Mouse (Mus musculus): ENCODE data around the gene Pou5f2. TPM values are rescaled to one million over a fixed set of nuclear protein-coding genes. Genes with fewer than 3 reads are reported as not detected.

Gene Pou5f2
- 1.0 and 1.7 TPM in 2 replicates for polyA plus RNA-seq (2015; fragmentation: Nextera tagmentation; extraction: Ambion mirVana)

- 54% methylated on average over 15 of the region's 15 CpGs for WGBS
- no peaks in the 10 kb centered on the region for H3K4me1 ChIP-seq (ENCODE audit: control insufficient read depth, insufficient read depth, low read length)
- no peak within 1 kb of the TSS for H3K4me3 ChIP-seq (replicated peaks; ENCODE audit: low read length)
- H3K36me3 ChIP-seq (ENCODE audit: control insufficient read depth, insufficient read depth, low read length): no peaks in the 10 kb centered on the region
- H3K4me2 ChIP-seq (ENCODE audit: low read depth, low read length): no peak within 1 kb of the TSS
- H3K9me3 ChIP-seq (replicated peaks; ENCODE audit: control insufficient read depth, low read length): no peaks in the 10 kb centered on the region
- no peak within 1 kb of the TSS for H3K9ac ChIP-seq (ENCODE audit: low read length)
- H3K27me3 ChIP-seq (ENCODE audit: control insufficient read depth, insufficient read depth, low read length): no peaks in the 10 kb centered on the region
- ATAC-seq (ENCODE audit: insufficient read depth, low FRiP score): no peak
- H3K27ac ChIP-seq (ENCODE audit: low read length): no peak within 1 kb of the TSS
Observed at GRCm38 (mm10) chr13:78024683-78025294, at the start of gene Pou5f2. TSS of gene Pou5f2 (plus strand) at chr13:78024902.

GRCm38 (mm10) chr13:77976248-77976647, 48.5 kb upstream of the Pou5f2 start:
- Histone ChIP-seq H3K27me3 (ENCODE audit: control insufficient read depth, insufficient read depth, low read length) (no peaks in the 10 kb centered on the region), H3K9me3 (replicated peaks; ENCODE audit: control insufficient read depth, low read length) (no peaks in the 10 kb centered on the region), H3K4me2 (ENCODE audit: low read depth, low read length) (no peak overlapping the region), H3K27ac (ENCODE audit: low read length) (no peak overlapping the region), H3K4me3 (replicated peaks; ENCODE audit: low read length) (no peak overlapping the region), H3K4me1 (ENCODE audit: control insufficient read depth, insufficient read depth, low read length) (no peaks in the 10 kb centered on the region), H3K9ac (ENCODE audit: low read length) (no peak overlapping the region), H3K36me3 (ENCODE audit: control insufficient read depth, insufficient read depth, low read length) (no peaks in the 10 kb centered on the region)
- ATAC-seq (ENCODE audit: insufficient read depth, low FRiP score): no peak
- 48% methylated on average over 3 of the region's 3 CpGs for WGBS

GRCm38 (mm10) chr13:77977121-77977520, 47.6 kb upstream of the Pou5f2 start:
- Histone ChIP-seq H3K36me3 (ENCODE audit: control insufficient read depth, insufficient read depth, low read length) (no peaks in the 10 kb centered on the region), H3K27me3 (ENCODE audit: control insufficient read depth, insufficient read depth, low read length) (no peaks in the 10 kb centered on the region), H3K9me3 (replicated peaks; ENCODE audit: control insufficient read depth, low read length) (no peaks in the 10 kb centered on the region), H3K4me2 (ENCODE audit: low read depth, low read length) (no peak overlapping the region), H3K4me3 (replicated peaks; ENCODE audit: low read length) (no peak overlapping the region), H3K9ac (ENCODE audit: low read length) (no peak overlapping the region), H3K27ac (ENCODE audit: low read length) (no peak overlapping the region), H3K4me1 (ENCODE audit: control insufficient read depth, insufficient read depth, low read length) (no peaks in the 10 kb centered on the region)
- no peak for ATAC-seq (ENCODE audit: insufficient read depth, low FRiP score)
- 80% methylated on average over 1 of the region's 1 CpGs for whole genome bisulfite sequencing

- Histone ChIP-seq H3K9me3 (replicated peaks; ENCODE audit: control insufficient read depth, low read length) (no peaks in the 10 kb centered on the region), H3K27ac (ENCODE audit: low read length) (no peak overlapping the region), H3K4me2 (ENCODE audit: low read depth, low read length) (no peak overlapping the region), H3K36me3 (ENCODE audit: control insufficient read depth, insufficient read depth, low read length) (no peaks in the 10 kb centered on the region), H3K27me3 (ENCODE audit: control insufficient read depth, insufficient read depth, low read length) (no peaks in the 10 kb centered on the region), H3K4me1 (ENCODE audit: control insufficient read depth, insufficient read depth, low read length) (no peaks in the 10 kb centered on the region), H3K4me3 (replicated peaks; ENCODE audit: low read length) (no peak overlapping the region), H3K9ac (ENCODE audit: low read length) (no peak overlapping the region)
- 31% methylated on average over 5 of the region's 5 CpGs for WGBS
- ATAC-seq (ENCODE audit: insufficient read depth, low FRiP score): no peak
Observed at GRCm38 (mm10) chr13:77982105-77982851, 42.4 kb upstream of the Pou5f2 start.

- ATAC-seq (ENCODE audit: insufficient read depth, low FRiP score): no peak
- no peak overlapping the region for H3K9ac ChIP-seq (ENCODE audit: low read length)
- H3K27me3 ChIP-seq (ENCODE audit: control insufficient read depth, insufficient read depth, low read length): no peaks in the 10 kb centered on the region
- no peak overlapping the region for H3K4me3 ChIP-seq (replicated peaks; ENCODE audit: low read length)
- no peaks in the 10 kb centered on the region for H3K36me3 ChIP-seq (ENCODE audit: control insufficient read depth, insufficient read depth, low read length)
- H3K4me1 ChIP-seq (ENCODE audit: control insufficient read depth, insufficient read depth, low read length): no peaks in the 10 kb centered on the region
- 75% methylated on average over 2 of the region's 2 CpGs for WGBS
- no peak overlapping the region for H3K27ac ChIP-seq (ENCODE audit: low read length)
- H3K4me2 ChIP-seq (ENCODE audit: low read depth, low read length): no peak overlapping the region
- H3K9me3 ChIP-seq (replicated peaks; ENCODE audit: control insufficient read depth, low read length): no peaks in the 10 kb centered on the region
Observed at GRCm38 (mm10) chr13:77982852-77983202, 41.9 kb upstream of the Pou5f2 start.

GRCm38 (mm10) chr13:77991189-77991886, 33.4 kb upstream of the Pou5f2 start:
- H3K9ac ChIP-seq (ENCODE audit: low read length): no peak overlapping the region
- 68% methylated on average over 5 of the region's 5 CpGs for WGBS
- H3K27me3 ChIP-seq (ENCODE audit: control insufficient read depth, insufficient read depth, low read length): no peaks in the 10 kb centered on the region
- H3K36me3 ChIP-seq (ENCODE audit: control insufficient read depth, insufficient read depth, low read length): no peaks in the 10 kb centered on the region
- no peaks in the 10 kb centered on the region for H3K9me3 ChIP-seq (replicated peaks; ENCODE audit: control insufficient read depth, low read length)
- no peak overlapping the region for H3K27ac ChIP-seq (ENCODE audit: low read length)
- H3K4me2 ChIP-seq (ENCODE audit: low read depth, low read length): no peak overlapping the region
- H3K4me1 ChIP-seq (ENCODE audit: control insufficient read depth, insufficient read depth, low read length): no peaks in the 10 kb centered on the region
- no peak overlapping the region for H3K4me3 ChIP-seq (replicated peaks; ENCODE audit: low read length)
- no peak for ATAC-seq (ENCODE audit: insufficient read depth, low FRiP score)

- Histone ChIP-seq H3K27ac (ENCODE audit: low read length) (no peak overlapping the region), H3K36me3 (ENCODE audit: control insufficient read depth, insufficient read depth, low read length) (no peaks in the 10 kb centered on the region), H3K9ac (ENCODE audit: low read length) (no peak overlapping the region), H3K4me2 (ENCODE audit: low read depth, low read length) (no peak overlapping the region), H3K27me3 (ENCODE audit: control insufficient read depth, insufficient read depth, low read length) (no peaks in the 10 kb centered on the region), H3K4me1 (ENCODE audit: control insufficient read depth, insufficient read depth, low read length) (no peaks in the 10 kb centered on the region), H3K9me3 (replicated peaks; ENCODE audit: control insufficient read depth, low read length) (no peaks in the 10 kb centered on the region), H3K4me3 (replicated peaks; ENCODE audit: low read length) (no peak overlapping the region)
- 73% methylated on average over 4 of the region's 4 CpGs for WGBS
- ATAC-seq (ENCODE audit: insufficient read depth, low FRiP score): no peak
Observed at GRCm38 (mm10) chr13:78004649-78005048, 20.1 kb upstream of the Pou5f2 start.

GRCm38 (mm10) chr13:78005344-78005743, 19.4 kb upstream of the Pou5f2 start:
- H3K4me3 ChIP-seq (replicated peaks; ENCODE audit: low read length): no peak overlapping the region
- H3K27me3 ChIP-seq (ENCODE audit: control insufficient read depth, insufficient read depth, low read length): no peaks in the 10 kb centered on the region
- ATAC-seq (ENCODE audit: insufficient read depth, low FRiP score): no peak
- no peak overlapping the region for H3K27ac ChIP-seq (ENCODE audit: low read length)
- no peak overlapping the region for H3K9ac ChIP-seq (ENCODE audit: low read length)
- no peaks in the 10 kb centered on the region for H3K36me3 ChIP-seq (ENCODE audit: control insufficient read depth, insufficient read depth, low read length)
- 50% methylated on average over 3 of the region's 3 CpGs for WGBS
- H3K4me2 ChIP-seq (ENCODE audit: low read depth, low read length): no peak overlapping the region
- H3K9me3 ChIP-seq (replicated peaks; ENCODE audit: control insufficient read depth, low read length): no peaks in the 10 kb centered on the region
- H3K4me1 ChIP-seq (ENCODE audit: control insufficient read depth, insufficient read depth, low read length): no peaks in the 10 kb centered on the region

GRCm38 (mm10) chr13:78010176-78010575, 14.5 kb upstream of the Pou5f2 start:
- no peak overlapping the region for H3K9ac ChIP-seq (ENCODE audit: low read length)
- no peaks in the 10 kb centered on the region for H3K27me3 ChIP-seq (ENCODE audit: control insufficient read depth, insufficient read depth, low read length)
- H3K4me2 ChIP-seq (ENCODE audit: low read depth, low read length): no peak overlapping the region
- no peak overlapping the region for H3K27ac ChIP-seq (ENCODE audit: low read length)
- no peaks in the 10 kb centered on the region for H3K4me1 ChIP-seq (ENCODE audit: control insufficient read depth, insufficient read depth, low read length)
- no peaks in the 10 kb centered on the region for H3K9me3 ChIP-seq (replicated peaks; ENCODE audit: control insufficient read depth, low read length)
- no peaks in the 10 kb centered on the region for H3K36me3 ChIP-seq (ENCODE audit: control insufficient read depth, insufficient read depth, low read length)
- H3K4me3 ChIP-seq (replicated peaks; ENCODE audit: low read length): no peak overlapping the region
- WGBS: 87% methylated on average over 1 of the region's 1 CpGs
- ATAC-seq (ENCODE audit: insufficient read depth, low FRiP score): no peak

Data from stomach, embryonic 16.5 days (tissue).